Mouse (Mus musculus) forelimb bud, embryonic 11.5 days (tissue): ENCODE measurements at regions not wholly inside any gene's neighbourhood (a gene's known extent, or its start where the extent isn't known, plus 50 kb on each side); places are given as distances from the start of the nearest gene placed in this dataset.
"Not testable (repeated sequence)": the region's sequence is repeated elsewhere in the genome, so short reads cannot be mapped to it uniquely, and the experiment has no call there.

Experiments used
- DNase-seq: peaks from one replicate; pipeline ENCODE4 v3.0.0-alpha.2; 2012; ENCODE audit warnings: low read depth, low spot score

DNA sequence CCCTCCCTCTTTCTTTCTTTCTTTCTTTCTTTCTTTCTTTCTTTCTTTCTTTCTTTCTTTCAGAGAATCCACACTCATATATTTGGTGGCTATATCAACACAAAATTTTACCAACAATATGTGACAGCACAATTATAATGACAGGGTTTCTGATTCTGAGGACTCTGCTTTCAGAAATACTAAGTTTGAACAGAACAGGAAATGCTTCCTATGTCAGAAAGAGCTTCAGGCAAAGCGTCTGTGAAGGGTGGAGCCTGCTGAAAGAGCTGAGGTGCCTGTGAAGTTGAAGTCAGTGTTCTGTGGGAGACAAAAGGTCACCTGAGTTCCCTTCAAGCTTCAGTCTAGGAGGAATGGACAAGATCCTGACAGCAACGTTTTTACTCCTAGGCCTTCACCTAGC, 670.8 kb upstream of the Olfr1507 start:
- not testable (repeated sequence) for DNase-seq

DNA sequence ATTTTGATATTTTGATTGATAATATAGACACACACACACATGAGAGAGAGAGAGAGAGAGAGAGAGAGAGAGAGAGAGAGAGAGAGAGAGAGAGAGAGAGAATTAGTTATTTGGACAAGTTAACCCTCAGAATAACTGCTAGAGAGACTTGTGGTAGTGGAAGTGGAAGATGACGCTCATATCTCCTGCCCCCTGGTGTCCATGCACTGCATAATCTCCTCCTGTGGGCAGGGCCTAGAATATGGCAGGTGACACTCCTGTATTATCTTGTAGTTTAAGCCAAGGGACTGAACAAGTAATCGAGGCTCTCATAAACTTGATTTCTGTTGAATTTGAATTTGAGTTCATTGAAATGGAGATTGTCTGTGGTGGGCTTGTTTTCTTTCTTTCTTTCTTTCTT, 663.5 kb upstream of the Olfr1507 start:
- DNase-seq, result not testable (repeated sequence)

DNA sequence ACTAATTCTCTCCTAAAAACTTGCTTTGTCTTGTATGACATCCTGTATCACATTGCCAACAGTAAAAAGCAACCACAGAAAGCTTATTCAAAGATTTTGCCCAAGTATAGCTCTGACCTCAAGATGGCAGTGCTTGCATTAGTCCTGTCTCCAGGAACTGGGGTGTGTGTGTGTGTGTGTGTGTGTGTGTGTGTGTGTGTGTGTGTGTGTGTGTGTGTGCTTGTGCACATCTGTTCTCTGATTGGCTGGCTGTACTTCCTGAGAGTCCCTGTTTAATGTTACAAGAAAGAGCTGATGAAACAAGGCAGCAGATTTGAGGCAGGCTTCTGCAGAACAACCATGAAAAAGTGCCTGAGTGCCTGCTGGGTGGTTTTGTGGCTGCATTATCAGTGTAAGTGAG, 639.2 kb upstream of the Olfr1507 start:
- DNase-seq, result not testable (repeated sequence)

DNA sequence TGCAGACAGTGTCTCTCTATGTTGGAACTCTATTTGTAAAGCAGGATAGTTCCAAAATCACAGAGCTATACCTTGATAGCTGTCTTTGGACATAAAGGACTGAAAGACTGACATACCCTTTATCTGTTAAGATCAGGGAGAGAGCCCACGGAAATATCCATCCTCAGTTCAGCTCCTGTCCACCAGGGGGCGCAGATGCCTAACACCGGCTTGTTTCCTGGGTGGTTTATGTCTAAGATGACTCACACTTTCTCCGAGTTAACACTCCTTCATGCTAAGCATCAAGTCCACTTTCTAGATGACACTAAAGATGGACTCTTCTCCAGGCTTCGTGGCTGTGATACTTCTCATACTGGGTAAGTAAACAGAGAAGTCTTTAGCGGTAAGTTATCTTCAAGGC, 636.8 kb upstream of the Olfr1507 start:
- not testable (repeated sequence) for DNase-seq

DNA sequence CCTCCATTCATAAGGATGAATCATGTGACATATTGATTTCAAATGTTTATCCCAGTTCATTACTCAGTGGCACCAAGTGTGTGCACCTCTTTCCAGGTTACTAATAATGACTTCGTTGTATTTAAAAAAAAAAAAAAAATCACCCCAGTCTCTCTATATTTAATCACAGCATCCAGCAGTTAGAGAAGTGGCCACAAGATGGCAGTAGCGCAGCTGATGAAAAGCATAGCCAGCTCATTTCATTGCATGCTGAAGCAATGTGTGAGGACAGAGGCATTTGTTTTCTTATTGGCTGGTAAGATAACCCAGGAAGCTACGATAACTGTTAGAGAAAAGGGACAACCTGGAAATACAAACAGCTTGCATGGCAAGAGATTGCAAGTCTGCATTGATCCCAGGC, 626.2 kb upstream of the Olfr1507 start:
- not testable (repeated sequence) for DNase-seq

DNA sequence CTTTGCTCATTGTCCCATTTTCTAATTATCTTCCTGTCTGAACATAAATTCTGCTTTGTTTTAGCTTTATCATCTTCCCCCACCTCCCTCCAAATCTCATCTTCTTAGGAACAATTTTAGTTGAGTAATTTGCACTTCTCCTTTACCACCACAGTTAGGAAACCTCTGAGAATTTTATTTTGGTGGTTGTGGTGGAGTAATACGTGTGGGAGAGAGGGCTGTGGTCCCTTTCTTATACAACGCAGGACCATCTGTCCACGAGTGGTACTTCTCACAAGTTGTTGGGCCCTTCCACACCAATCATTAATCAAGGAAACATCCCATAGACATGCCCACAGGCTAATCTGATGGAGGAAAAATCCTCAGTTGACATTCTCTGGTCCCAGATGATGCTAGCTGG, 614.2 kb upstream of the Olfr1507 start:
- DNase-seq, result not testable (repeated sequence)

DNA sequence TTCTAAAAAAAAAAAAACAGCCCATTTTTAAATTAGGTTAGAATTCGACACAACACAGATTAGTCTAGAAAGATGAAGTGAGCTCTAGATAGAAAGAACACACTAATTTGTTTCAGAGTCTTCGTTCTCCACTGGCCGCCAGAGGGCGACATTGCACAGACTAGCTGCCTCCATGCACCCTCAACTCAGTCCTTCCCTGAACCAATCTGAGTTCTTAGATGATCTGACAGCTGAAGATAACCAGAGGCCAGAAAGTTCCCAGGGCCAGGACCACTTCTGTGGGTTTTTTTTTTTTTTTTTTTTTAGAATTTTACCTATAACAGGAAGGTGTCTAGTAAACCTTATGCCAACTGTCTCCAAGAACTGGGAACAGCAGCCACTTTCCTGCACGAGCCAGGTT, 605.8 kb upstream of the Olfr1507 start:
- not testable (repeated sequence) for DNase-seq

DNA sequence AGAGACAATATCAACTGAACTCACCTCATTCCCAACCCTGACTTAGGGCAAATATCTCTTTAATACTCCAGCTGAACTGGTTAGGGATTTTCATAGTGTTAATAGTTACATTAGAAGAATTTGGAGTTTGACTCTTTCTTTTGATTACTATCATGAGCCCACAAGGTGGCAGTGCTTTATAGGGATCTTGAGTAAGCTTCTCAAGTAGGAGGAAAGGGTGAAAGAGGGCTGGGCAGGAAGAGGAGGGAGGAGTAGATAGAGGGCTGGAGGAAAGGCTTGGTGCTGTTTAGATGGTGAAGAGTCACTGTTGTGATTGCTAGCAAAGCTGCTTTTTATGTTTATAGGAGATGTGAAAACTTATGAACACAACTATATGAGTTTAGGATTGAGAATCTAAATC, 595.4 kb upstream of the Olfr1507 start:
- DNase-seq, result not testable (repeated sequence)

DNA sequence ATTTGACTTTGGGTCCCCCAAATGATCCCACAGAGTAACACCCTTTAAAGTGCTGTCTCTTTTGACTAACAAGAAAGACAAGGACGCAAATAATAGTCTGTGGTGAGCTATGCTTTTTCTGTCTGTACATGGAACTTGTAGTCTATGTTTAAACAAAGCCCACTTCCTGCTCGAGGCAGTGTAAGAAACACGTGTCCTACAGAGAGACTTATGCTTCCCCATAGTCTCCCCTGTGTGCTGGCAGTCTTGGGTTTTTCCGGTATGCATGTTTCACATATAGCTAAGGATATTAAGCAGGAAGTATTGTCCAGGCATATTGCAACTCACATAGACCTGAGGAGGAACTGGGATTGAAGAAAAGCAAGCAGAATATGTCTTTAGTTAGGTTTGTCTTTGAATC, 586.3 kb upstream of the Olfr1507 start:
- DNase-seq, result not testable (repeated sequence)

DNA sequence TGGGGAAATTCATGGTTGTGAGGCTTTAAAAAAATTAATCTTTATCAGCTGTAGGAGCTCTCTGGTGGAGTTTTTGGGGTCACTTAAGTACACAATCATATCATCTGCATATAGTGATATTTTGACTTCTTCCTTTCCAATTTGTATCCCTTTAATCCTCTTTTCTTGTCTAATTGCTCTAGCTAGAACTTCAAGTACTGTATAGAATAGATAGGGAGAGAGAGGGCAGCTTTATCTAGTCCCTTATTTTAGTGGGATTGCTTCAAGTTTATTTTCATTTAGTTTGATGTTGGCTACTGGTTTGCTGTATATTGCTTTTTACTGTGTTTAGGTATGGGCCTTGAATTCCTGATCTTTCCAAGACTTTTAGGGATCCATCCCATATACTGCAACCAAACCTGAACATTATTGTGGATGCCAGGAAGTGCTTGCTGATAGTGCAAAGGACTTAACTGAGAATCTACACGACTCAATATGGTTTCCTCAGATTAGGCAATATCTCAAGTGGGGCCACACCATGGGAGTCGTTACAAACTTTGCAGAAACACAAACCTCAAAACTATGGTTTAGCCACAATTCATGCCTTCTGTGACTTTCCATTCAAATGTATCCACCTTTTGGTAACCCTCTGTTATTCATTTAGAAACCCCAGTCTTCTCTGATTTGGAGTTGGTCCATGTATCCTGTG, 585.6 kb upstream of the Olfr1507 start:
- DNase-seq, result not testable (repeated sequence)

DNA sequence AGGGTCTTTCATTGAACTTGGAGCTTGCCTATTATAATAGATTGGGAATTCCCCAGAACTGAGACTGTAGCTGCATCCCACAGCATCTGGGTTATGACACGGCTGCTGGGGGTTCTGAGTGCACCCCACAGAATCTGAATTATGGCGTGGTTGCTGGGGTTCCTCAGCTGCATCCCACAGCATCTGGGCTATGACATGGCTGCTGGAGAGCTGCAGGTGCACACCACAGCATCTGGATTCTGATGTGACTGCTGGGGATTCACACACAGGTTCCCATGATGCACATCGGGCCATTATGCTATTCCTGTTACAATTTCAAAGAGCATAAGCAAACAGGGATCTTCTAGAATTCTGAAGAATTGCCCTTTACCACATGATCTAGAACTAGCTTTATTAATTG, 585.0 kb upstream of the Olfr1507 start:
- not testable (repeated sequence) for DNase-seq

DNA sequence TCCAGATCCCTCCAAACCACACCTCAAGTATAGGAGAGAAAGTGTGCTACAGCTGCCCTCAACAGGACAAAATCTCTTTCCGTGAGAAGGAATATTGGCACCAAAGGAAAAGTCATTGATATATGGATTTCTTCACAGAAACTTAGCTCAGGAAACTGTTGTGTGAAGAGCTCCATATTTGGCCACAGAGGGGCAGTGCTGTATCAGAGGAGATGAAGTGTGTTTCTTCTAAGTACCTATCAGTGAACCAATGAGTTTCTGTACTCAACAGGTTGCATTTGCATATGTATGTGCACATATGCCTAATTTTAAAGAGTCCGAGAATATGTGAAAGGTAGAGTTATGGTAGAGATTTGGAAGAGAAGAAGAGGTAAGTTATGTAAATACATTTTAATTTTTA, 580.4 kb upstream of the Olfr1507 start:
- not testable (repeated sequence) for DNase-seq

DNA sequence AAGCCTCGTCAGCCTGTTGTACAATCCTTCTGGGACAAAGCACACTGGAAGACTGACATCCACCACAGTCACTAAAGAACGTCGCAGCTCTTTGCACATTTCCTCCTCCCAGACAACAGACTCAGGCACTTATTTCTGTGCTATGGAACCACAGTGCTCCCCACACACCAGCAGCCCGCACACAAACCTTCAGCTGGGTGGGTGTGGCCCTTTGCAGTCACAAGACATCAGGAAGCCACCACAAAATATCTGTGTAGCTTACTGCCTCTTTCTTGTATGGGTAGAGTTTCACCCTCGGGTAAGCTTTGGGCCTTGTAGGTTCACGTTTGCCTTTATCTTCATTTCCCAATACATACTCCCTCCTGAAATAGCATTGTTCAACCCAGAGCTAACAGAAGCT, 577.6 kb upstream of the Olfr1507 start:
- DNase-seq, result not testable (repeated sequence)

DNA sequence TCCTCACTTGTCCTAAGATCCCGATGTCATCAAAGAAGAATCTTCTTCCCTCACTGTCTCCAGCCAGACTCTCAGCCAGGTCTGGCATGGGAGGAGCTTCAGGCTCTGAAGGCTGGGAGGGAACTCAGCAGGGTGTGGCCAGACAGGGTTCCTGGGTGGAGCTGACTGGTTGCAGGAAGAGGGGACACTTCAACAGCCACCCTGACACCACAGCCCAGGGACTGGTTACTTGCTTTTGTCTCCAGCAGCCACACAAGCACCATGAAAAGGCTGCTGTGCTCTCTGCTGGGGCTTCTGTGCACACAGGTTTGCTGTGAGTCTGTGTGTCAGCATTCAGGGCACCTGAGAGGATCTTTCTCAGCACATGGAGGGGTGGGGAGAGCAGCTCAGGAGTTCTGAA, 577.0 kb upstream of the Olfr1507 start:
- DNase-seq, result not testable (repeated sequence)

DNA sequence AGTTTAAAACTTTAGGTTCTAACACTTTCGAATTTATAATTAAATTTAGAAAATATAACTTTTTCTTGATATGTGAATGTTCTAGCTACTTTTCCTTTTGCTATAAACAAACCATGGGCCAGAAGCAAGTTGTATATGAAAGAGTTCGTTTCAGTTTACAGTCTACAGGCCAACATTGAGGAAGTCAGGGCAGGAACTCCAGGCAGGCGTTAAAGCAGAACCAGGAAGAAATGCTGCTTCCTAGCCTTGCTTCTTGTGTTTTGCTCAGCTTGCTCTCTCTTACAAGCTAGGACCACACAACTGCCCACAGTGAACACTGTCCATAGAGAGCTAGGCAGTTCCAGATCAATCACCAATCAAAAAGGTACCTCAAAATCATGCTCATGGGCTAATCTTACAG, 558.9 kb upstream of the Olfr1507 start:
- not testable (repeated sequence) for DNase-seq

DNA sequence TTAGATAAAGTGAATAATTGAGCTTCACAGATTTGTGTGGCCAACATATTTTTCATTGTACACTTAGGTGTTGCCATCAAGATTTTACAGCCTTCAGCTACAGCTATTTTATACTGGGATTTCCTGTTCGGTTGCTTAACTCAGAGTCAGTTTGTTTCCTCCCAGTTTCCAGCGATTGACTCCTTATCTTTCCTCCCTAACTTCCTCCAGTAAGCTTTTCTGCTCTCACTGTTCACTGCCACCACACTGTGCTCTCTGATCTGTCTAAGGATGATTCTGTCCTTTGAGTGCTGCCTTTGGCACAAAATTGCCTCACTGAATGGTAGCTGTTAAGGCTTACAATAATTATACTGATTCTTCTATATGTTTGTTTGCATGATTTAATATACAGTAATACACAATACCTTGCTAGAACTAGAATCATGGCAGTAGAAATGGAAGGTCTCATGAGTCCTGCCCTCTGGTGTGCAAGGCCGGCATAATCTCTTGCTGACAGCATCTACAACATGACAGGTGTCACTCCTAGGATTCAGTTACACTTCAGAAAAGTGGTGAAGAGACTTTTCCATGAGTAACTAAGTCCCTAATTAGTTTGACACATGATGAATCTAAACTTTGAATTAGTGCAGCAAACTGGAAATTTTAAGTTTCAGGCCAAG, 558.0 kb upstream of the Olfr1507 start:
- DNase-seq, result not testable (repeated sequence)

DNA sequence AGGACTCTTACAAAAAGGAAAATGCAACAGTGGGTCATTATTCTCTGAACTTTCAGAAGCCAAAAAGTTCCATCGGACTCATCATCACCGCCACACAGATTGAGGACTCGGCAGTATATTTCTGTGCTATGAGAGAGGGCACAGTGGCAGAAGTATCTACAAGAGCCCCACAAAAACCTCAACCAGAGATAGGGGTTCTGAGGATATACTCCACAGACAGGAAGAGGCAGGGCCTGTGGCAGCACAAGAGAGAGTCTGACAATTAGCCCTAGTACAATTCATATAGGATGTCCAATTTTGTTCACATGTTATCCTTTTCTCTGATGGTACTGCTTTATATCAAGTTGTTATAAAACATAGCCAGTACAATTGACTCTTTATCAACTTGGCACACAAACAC, 552.1 kb upstream of the Olfr1507 start:
- not testable (repeated sequence) for DNase-seq

DNA sequence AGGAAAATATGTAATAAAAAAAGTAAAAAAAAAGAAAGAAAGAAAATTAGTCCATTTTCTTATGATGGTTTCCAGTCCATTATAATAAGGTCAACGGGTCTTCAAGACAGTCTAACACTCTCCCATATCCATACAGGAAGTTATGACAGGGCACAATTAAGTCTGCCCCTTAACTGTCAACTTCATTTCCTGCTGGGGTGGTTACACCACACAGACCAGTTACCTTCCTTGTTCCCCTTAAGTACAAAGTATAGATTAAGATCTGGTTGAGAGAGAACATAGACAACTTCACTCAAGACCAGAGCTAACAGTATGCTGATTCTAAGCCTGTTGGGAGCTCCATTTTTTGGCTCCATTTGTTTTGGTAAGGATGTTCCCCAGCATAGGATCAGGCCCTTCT, 551.4 kb upstream of the Olfr1507 start:
- not testable (repeated sequence) for DNase-seq

DNA sequence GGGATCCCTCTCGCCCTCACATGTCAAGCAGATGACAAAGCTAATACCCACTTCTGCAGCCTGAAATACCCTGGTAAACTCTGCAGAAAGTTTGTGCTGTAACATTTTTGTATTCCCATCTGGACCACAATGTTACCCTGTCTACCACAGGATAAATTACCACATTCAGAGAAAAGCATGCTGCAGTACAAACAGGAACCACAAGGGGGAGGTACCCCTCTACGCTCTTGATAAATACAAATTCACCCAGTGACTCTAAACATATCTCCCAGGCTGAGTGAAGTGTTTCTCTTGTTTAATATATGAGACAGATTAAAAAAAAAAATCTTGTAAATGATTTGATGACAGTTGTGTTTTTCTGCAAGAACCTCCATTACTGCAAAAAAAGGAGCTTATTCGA, 549.8 kb upstream of the Olfr1507 start:
- DNase-seq, result not testable (repeated sequence)

DNA sequence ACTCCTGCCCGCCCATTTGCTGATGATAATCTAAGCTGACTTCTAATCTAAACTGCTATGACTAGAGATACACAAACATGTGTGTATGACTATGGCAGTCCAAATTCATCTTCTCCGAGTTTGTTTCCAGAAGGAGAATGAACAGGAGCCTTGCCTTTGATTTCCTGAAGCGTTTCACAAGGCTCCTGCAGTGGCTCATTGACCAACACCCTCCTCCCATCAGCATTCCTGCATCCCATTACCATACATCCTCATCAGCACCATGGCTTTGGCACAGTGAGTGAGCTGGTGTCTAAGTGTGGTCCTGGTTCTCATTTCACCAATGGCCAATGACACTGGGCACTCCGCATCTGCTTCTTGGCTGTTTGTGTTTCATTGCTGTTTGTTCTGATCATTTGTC, 548.6 kb upstream of the Olfr1507 start:
- not testable (repeated sequence) for DNase-seq

DNA sequence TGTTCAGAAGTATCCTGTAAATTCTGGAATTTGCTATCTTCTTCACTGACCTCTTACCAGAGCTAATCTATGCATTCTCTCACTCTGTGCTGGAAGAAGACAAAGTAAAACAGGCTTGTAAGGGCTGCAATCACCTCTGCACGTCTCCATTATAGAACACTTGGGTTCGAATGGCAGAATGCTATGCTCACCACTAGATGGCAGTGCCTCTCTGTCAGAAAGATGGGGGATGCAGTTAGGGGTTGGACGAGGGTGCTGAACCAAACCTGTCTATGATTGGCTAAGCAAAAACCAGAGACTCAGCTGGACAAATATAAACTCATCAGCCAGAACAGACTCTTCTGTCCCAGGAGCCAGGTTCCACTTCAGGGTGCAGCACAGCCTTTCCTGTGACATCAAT, 546.5 kb upstream of the Olfr1507 start:
- not testable (repeated sequence) for DNase-seq

DNA sequence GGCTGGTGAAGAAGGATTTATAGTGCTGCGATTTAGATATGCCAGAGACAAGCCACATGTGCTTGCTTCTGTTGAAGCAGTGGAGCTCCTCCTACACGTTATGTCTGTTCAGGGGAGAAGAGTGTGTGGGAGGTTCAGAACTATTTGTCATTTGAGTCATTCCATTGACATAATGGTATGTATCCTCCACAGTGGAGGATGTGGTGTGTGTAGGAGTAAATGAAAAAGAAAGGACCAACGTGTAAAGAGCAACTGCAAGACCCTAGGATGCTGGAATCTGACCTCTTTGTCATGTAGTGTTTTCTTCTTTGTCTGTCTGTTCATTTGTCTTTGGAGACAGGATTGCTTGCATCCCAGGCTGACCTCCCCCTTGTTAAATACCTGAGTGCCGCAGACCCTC, 543.9 kb upstream of the Olfr1507 start:
- DNase-seq, result not testable (repeated sequence)

DNA sequence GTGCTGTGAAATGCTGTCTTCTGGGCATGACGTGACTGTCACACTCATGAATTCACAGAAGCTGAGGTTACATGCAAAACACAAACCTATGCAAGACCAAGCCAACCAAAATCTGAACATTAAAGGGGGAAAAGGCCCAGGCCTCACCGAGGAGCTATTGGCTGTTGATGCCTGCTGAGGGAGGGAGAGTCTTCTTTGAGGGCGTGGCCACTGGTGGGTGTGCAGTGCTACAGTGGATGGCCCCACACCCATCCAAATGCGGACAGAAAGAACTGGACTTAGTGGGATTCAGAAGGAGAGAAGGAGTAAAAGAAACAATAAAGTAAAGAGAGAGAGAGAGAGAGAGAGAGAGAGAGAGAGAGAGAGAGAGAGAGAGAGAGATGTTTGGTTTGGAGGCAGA, 539.4 kb upstream of the Olfr1507 start:
- not testable (repeated sequence) for DNase-seq
